Mouse (Mus musculus) heart, postnatal 10 days (tissue): ENCODE data around the gene Prkar2a. TPM values are rescaled to one million over a fixed set of nuclear protein-coding genes. Genes with fewer than 3 reads are reported as not detected.

ENCODE experiments used
- DNase-seq, 2 experiments: peaks; one replicate each; pipeline ENCODE4 v3.0.0; 2021
- intact Hi-C: fragments of 180-260 bp; cut with DNase I; formaldehyde crosslinking; loops from one replicate; pipeline ENCODE4 v1.15.1; 2025
- microRNA-seq, 2 experiments: library from miRNA; unstranded; fragments of <30 nt; microRNA quantifications; one replicate each; pipeline ENCODE4 v1.2.0; 2022
- total RNA-seq, 2 experiments: library from RNA; stranded (reverse); gene quantifications; 2 replicates each; pipeline ENCODE4 v1.2.3; 2021

Prkar2a gene
- total RNA-seq, 2 experiments from 2014 or later, result 73.4 to 79.1 TPM

- no peak for DNase-seq
- intact Hi-C loops, result no loop called here
These were observed 99.6 kb downstream of the Prkar2a start for GRCm38 (mm10) chr9:108788713-108789112.

GRCm38 (mm10) chr9:108792307-108792706 lies 103.2 kb downstream of the Prkar2a start:
- no peak for DNase-seq
- intact Hi-C loops, result no loop called here

- DNase-seq, result no peak
- intact Hi-C loops, result no loop called here
These were observed 103.6 kb downstream of the Prkar2a start for GRCm38 (mm10) chr9:108792730-108793129.

GRCm38 (mm10) chr9:108795281-108795680 lies 106.2 kb downstream of the Prkar2a start:
- intact Hi-C loops, result no loop called here
- DNase-seq, result no peak

- intact Hi-C loops, result no loop called here
- peak; percentile 43 to 58 for DNase-seq
These were observed 106.6 kb downstream of the Prkar2a start for GRCm38 (mm10) chr9:108795762-108796161.

GRCm38 (mm10) chr9:108796351-108796981 lies 107.4 kb downstream of the Prkar2a start:
- no peak for DNase-seq
- intact Hi-C loops, result no loop called here

- DNase-seq, result no peak
- intact Hi-C loops, result no loop called here
These were observed 108.4 kb downstream of the Prkar2a start for GRCm38 (mm10) chr9:108797477-108797876.

GRCm38 (mm10) chr9:108798508-108799075 lies 109.5 kb downstream of the Prkar2a start:
- DNase-seq, result no peak
- intact Hi-C loops, result no loop called here

- intact Hi-C loops, result no loop called here
- DNase-seq, result no peak
These were observed 110.5 kb downstream of the Prkar2a start for GRCm38 (mm10) chr9:108799564-108799963.

Small RNA genes lying within 50 kb of the gene (microRNA-seq; reads per million reads assigned to microRNA genes)
- gene Gm26298, result 0 reads per million in 2 experiments

Other genes with a start within 250 kb of the Prkar2a start
- 10 to 100 TPM; 27.7 to 31.3 TPM for gene Ccdc71, start 228.8 kb upstream of the Prkar2a start, total RNA-seq
- gene Klhdc8b, start 227.7 kb upstream of the Prkar2a start, total RNA-seq, result 10 to 100 TPM; 29.2 to 33.4 TPM
- 100 to 1,000 TPM; 284 to 331 TPM for gene Lamb2, start 209.6 kb upstream of the Prkar2a start, total RNA-seq
- 100 to 1,000 TPM in 1 of 2 experiments, 10 to 100 TPM in 1; 98.4 to 103 TPM for gene Usp19, start 198.7 kb upstream of the Prkar2a start, total RNA-seq
- 10 to 100 TPM; 84.4 to 86.3 TPM for gene Qars, start 181.6 kb upstream of the Prkar2a start, total RNA-seq
- 10 to 100 TPM; 83.5 to 89.6 TPM for gene Qrich1, start 172.5 kb upstream of the Prkar2a start, total RNA-seq
- gene Impdh2, start 129.0 kb upstream of the Prkar2a start, total RNA-seq, result 10 to 100 TPM; 62.3 to 70.0 TPM
- gene Ndufaf3, start 121.9 kb upstream of the Prkar2a start, total RNA-seq, result 10 to 100 TPM; 54.5 to 58.6 TPM
- gene Dalrd3, start 119.4 kb upstream of the Prkar2a start, total RNA-seq, result 10 to 100 TPM; 21.0 TPM
- gene Wdr6, start 110.6 kb upstream of the Prkar2a start, total RNA-seq, result 10 to 100 TPM; 30.2 to 36.4 TPM
- 10 to 100 TPM; 12.7 to 15.1 TPM for gene P4htm, start 91.6 kb upstream of the Prkar2a start, total RNA-seq
- 10 to 100 TPM; 55.2 to 56.4 TPM for gene Arih2, start 39.9 kb upstream of the Prkar2a start, total RNA-seq
- 100 to 1,000 TPM; 249 to 251 TPM for gene Slc25a20, start 27.2 kb upstream of the Prkar2a start, total RNA-seq
- gene Ip6k2, start 94.5 kb downstream of the Prkar2a start, total RNA-seq, result 10 to 100 TPM; 39.6 to 42.0 TPM
- gene Nckipsd, start 119.1 kb downstream of the Prkar2a start, total RNA-seq, result 10 to 100 TPM in 1 of 2 experiments, 1 to 10 TPM in 1; 9.0 to 11.5 TPM
- gene Celsr3, start 137.0 kb downstream of the Prkar2a start, total RNA-seq, result under 1 TPM; 0.22 to 0.24 TPM
- 10 to 100 TPM; 13.6 to 18.0 TPM for gene Slc26a6, start 164.0 kb downstream of the Prkar2a start, total RNA-seq
- not detected for gene Tmem89, start 225.3 kb downstream of the Prkar2a start, total RNA-seq
- gene Uqcrc1, start 247.3 kb downstream of the Prkar2a start, total RNA-seq, result 1,000 to 10,000 TPM; 1,923 to 1,927 TPM